Mouse (Mus musculus) spleen, adult 2 months (tissue): ENCODE results near the gene Bcl2l14. TPM values are rescaled to one million over a fixed set of nuclear protein-coding genes. Genes with fewer than 3 reads are reported as not detected.

Experiments used
- DNase-seq, 2 experiments: peaks; one replicate each; pipeline versions ENCODE4 v3.0.0 to v3.0.0-alpha.2; 2012 to 2021; ENCODE audit warnings: low spot score in 2 of 2, low read depth in 1 of 2
- H3K27ac ChIP-seq: fragments of 200-500 bp; 2 replicates; pipeline ENCODE4 v1.5.1; 2012; ENCODE audit warnings: low read length, inconsistent platforms; ENCODE audit not compliant: insufficient read depth
- H3K27me3 ChIP-seq: fragments of 200-500 bp; 2 replicates; pipeline ENCODE4 v1.6.1; 2012; ENCODE audit warnings: mild to moderate bottlenecking, moderate library complexity, low read length, inconsistent platforms; ENCODE audit not compliant: control insufficient read depth, insufficient read depth
- H3K36me3 ChIP-seq: fragments of 200-500 bp; 2 replicates; pipeline ENCODE4 v1.6.1; 2012; ENCODE audit warnings: mild to moderate bottlenecking, low read length, inconsistent platforms; ENCODE audit not compliant: control insufficient read depth, insufficient read depth
- H3K4me1 ChIP-seq: fragments of 200-500 bp; 2 replicates; pipeline ENCODE4 v1.6.1; 2011; ENCODE audit warnings: inconsistent platforms; ENCODE audit not compliant: control insufficient read depth, insufficient read depth, insufficient read length
- H3K4me3 ChIP-seq: fragments of 200-500 bp; 2 replicates; pipeline ENCODE4 v1.5.1; 2011; ENCODE audit warnings: mild to moderate bottlenecking, inconsistent platforms; ENCODE audit not compliant: insufficient read depth, insufficient read length; ENCODE audit errors: extremely low read depth
- CTCF ChIP-seq: fragments of 200-500 bp; IDR thresholded peaks from 2 replicates; pipeline ENCODE4 v1.5.1; 2011; ENCODE audit warnings: mild to moderate bottlenecking, inconsistent platforms; ENCODE audit not compliant: insufficient read depth, insufficient read length, insufficient replicate concordance; ENCODE audit errors: extremely low read depth
- POLR2A ChIP-seq: fragments of 200-500 bp; IDR thresholded peaks from 2 replicates; pipeline ENCODE4 v1.6.1; 2011; ENCODE audit warnings: low read depth, low read length, inconsistent platforms
- WGBS: fragments of 180-500 bp; shearing (Covaris S2); methylation state at CpG from one replicate; pipeline ENCODE4 v1.1.7; 2018; 5-methylcytosine and 5-hydroxymethylcytosine counted together
- polyA plus RNA-seq: library from polyadenylated mRNA; depleted of rRNA; stranded (reverse); fragments of >200 nt; gene quantifications from 2 replicates; pipeline ENCODE4 v1.2.3, GENCODE M21; 2012

Bcl2l14 gene
- polyA plus RNA-seq, 1 experiment: 0.90 TPM

GRCm38 (mm10) chr6:134381462-134381861 lies 14.7 kb upstream of the Bcl2l14 start:
- TF ChIP-seq POLR2A (no peak), CTCF (no peak)
- DNase-seq: no peak
- 93% methylated on average over 6 of the region's 6 CpGs for WGBS
- Histone ChIP-seq H3K27me3 (no peaks in the 10 kb centered on the region), H3K4me3 (no peak overlapping the region), H3K4me1 (no peaks in the 10 kb centered on the region), H3K27ac (no peak overlapping the region), H3K36me3 (no peaks in the 10 kb centered on the region)

GRCm38 (mm10) chr6:134385931-134386330 lies 10.2 kb upstream of the Bcl2l14 start:
- Histone ChIP-seq H3K27me3 (no peaks in the 10 kb centered on the region), H3K36me3 (no peaks in the 10 kb centered on the region), H3K4me3 (no peak overlapping the region), H3K27ac (no peak overlapping the region), H3K4me1 (no peaks in the 10 kb centered on the region)
- 92% methylated on average over 6 of the region's 6 CpGs for WGBS
- DNase-seq: no peak
- no peak for TF ChIP-seq POLR2A
- no peak for TF ChIP-seq CTCF

GRCm38 (mm10) chr6:134387396-134387795 lies 8.7 kb upstream of the Bcl2l14 start:
- no peaks in the 10 kb centered on the region for H3K36me3 ChIP-seq
- WGBS: 83% methylated on average over 10 of the region's 10 CpGs
- no peak overlapping the region for H3K4me3 ChIP-seq
- H3K27me3 ChIP-seq: no peaks in the 10 kb centered on the region
- no peak overlapping the region for H3K27ac ChIP-seq
- DNase-seq: no peak
- no peaks in the 10 kb centered on the region for H3K4me1 ChIP-seq
- TF ChIP-seq POLR2A (no peak), CTCF (no peak)

GRCm38 (mm10) chr6:134388424-134389110 lies 7.6 kb upstream of the Bcl2l14 start:
- Histone ChIP-seq H3K36me3 (no peaks in the 10 kb centered on the region), H3K27ac (no peak overlapping the region), H3K27me3 (no peaks in the 10 kb centered on the region), H3K4me3 (no peak overlapping the region), H3K4me1 (no peaks in the 10 kb centered on the region)
- no peak for DNase-seq
- TF ChIP-seq CTCF (no peak), POLR2A (no peak)
- 84% methylated on average over 24 of the region's 24 CpGs for WGBS

GRCm38 (mm10) chr6:134389248-134389891 lies 6.7 kb upstream of the Bcl2l14 start:
- H3K27ac ChIP-seq: no peak overlapping the region
- H3K36me3 ChIP-seq: no peaks in the 10 kb centered on the region
- 16% methylated on average over 11 of the region's 11 CpGs for WGBS
- DNase-seq: peak; percentile 27 to 56
- H3K4me3 ChIP-seq: no peak overlapping the region
- H3K4me1 ChIP-seq: no peaks in the 10 kb centered on the region
- no peak for TF ChIP-seq POLR2A
- TF ChIP-seq CTCF: peak; percentile 87; the same call in 1 of the 2 replicates
- no peaks in the 10 kb centered on the region for H3K27me3 ChIP-seq

- Histone ChIP-seq H3K4me3 (no peak overlapping the region), H3K36me3 (no peaks in the 10 kb centered on the region), H3K27me3 (no peaks in the 10 kb centered on the region), H3K27ac (no peak overlapping the region), H3K4me1 (no peaks in the 10 kb centered on the region)
- DNase-seq: no peak
- 66% methylated on average over 8 of the region's 8 CpGs for WGBS
- TF ChIP-seq CTCF (no peak), POLR2A (no peak)
Measured at GRCm38 (mm10) chr6:134389917-134390316, 6.2 kb upstream of the Bcl2l14 start.

- no peak for TF ChIP-seq CTCF
- no peak for TF ChIP-seq POLR2A
- Histone ChIP-seq H3K36me3 (no peaks in the 10 kb centered on the region), H3K27ac (no peak overlapping the region), H3K4me1 (no peaks in the 10 kb centered on the region), H3K4me3 (no peak overlapping the region), H3K27me3 (no peaks in the 10 kb centered on the region)
- 88% methylated on average over 2 of the region's 2 CpGs for WGBS
- no peak for DNase-seq
Measured at GRCm38 (mm10) chr6:134390837-134391236, 5.3 kb upstream of the Bcl2l14 start.
